Mouse (Mus musculus) neural tube, embryonic 12.5 days (tissue): ENCODE data around the gene Uhrf1. TPM values are rescaled to one million over a fixed set of nuclear protein-coding genes. Genes with fewer than 3 reads are reported as not detected.
A peak's percentile ranks its signal among the peaks of the same experiment; 100 is the strongest.
"Not testable (repeated sequence)": the region's sequence is repeated elsewhere in the genome, so short reads cannot be mapped to it uniquely, and the experiment has no call there.

Experiments used
- ATAC-seq: fragments of 200-750 bp; cut with Nextera tagmentation; 2 replicates; pipeline ENCODE4 v1.8.0; 2017; ENCODE audit warnings: low read depth, mild to moderate bottlenecking, moderate TSS enrichment, moderate library complexity; ENCODE audit not compliant: low FRiP score
- H3K27ac ChIP-seq: fragments of 300-500 bp; sonication (generic); 2 replicates; pipeline ENCODE4 v1.5.1; 2016
- H3K27me3 ChIP-seq: fragments of 300-500 bp; sonication (generic); replicated peaks from 2 replicates; pipeline ENCODE4 v1.6.1; 2016; ENCODE audit warnings: mild to moderate bottlenecking
- H3K36me3 ChIP-seq: fragments of 300-500 bp; sonication (generic); 2 replicates; pipeline ENCODE4 v1.6.1; 2016; ENCODE audit warnings: mild to moderate bottlenecking
- H3K4me1 ChIP-seq: fragments of 300-500 bp; sonication (generic); 2 replicates; pipeline ENCODE4 v1.6.1; 2016
- H3K4me2 ChIP-seq: fragments of 300-500 bp; sonication (generic); replicated peaks from 2 replicates; pipeline ENCODE4 v1.6.1; 2016; ENCODE audit warnings: mild to moderate bottlenecking
- H3K4me3 ChIP-seq: fragments of 300-500 bp; sonication (generic); 2 replicates; pipeline ENCODE4 v1.5.1; 2016
- H3K9ac ChIP-seq: fragments of 300-500 bp; sonication (generic); 2 replicates; pipeline ENCODE4 v1.6.1; 2016; ENCODE audit warnings: mild to moderate bottlenecking
- H3K9me3 ChIP-seq: fragments of 300-500 bp; sonication (generic); 2 replicates; pipeline ENCODE4 v1.6.1; 2016; ENCODE audit warnings: mild to moderate bottlenecking
- WGBS: fragments of 180-500 bp; shearing (Covaris S2); methylation state at CpG from one replicate; pipeline ENCODE4 v1.1.7; 2016; 5-methylcytosine and 5-hydroxymethylcytosine counted together
- polyA plus RNA-seq: library from polyadenylated mRNA; unstranded; fragments of >200 nt; fragmentation: Nextera tagmentation; extraction: Ambion mirVana; gene quantifications from 2 replicates; pipeline ENCODE4 v1.2.1, GENCODE M21; 2016

The Uhrf1 gene
- 94.7 and 95.2 TPM in 2 replicates for polyA plus RNA-seq

GRCm38 (mm10) chr17:56303160-56303846 lies at the start of gene Uhrf1:
Gene Uhrf1 (plus strand): TSS chr17:56303321.
- WGBS, result under 1% methylated on average over 43 of the region's 43 CpGs
- ATAC-seq, result peak; percentile 61
- H3K27me3 ChIP-seq, result no peaks in the 10 kb centered on the region
- H3K36me3 ChIP-seq, result peaks cover 6% of the 10 kb centered on the region; the same call in 1 of the 2 replicates
- peaks cover 38% of the 10 kb centered on the region for H3K4me1 ChIP-seq
- peak within 1 kb of the TSS; percentile 20; the same call in 1 of the 2 replicates for H3K27ac ChIP-seq
- peak within 1 kb of the TSS; percentile 79 for H3K4me3 ChIP-seq
- H3K9ac ChIP-seq, result peak within 1 kb of the TSS; percentile 71
- peak within 1 kb of the TSS; percentile 95 for H3K4me2 ChIP-seq
- H3K9me3 ChIP-seq, result no peaks in the 10 kb centered on the region

- Histone ChIP-seq H3K36me3 (peaks cover 17% of the 10 kb centered on the region), H3K27ac (no peak overlapping the region), H3K4me2 (no peak overlapping the region), H3K9me3 (no peaks in the 10 kb centered on the region), H3K4me1 (peaks cover 36% of the 10 kb centered on the region), H3K9ac (no peak overlapping the region), H3K27me3 (no peaks in the 10 kb centered on the region), H3K4me3 (no peak overlapping the region)
- 72% methylated on average over 4 of the region's 4 CpGs for WGBS
- no peak for ATAC-seq
Observed at GRCm38 (mm10) chr17:56254695-56255094, 48.4 kb upstream of the Uhrf1 start.

DNA sequence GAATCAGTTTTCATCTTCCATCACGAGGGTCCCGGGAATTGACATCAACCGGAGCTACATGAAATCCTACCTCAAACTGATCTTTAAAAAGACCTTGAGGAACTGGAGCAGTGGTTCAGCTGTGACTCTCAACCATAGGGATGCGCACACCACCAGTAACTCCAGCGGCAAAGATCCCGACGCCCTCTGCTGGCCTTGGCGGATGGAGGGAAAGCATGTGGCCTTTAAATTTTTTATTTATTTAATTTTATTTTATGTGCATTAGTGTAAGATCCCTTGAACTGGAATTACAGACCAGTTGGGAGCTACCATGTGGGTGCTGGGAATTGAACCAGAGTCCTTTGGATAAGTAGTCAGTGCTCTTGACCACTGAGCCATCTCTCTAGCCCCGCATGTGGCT lies 47.7 kb upstream of the Uhrf1 start:
- H3K4me1 ChIP-seq, result peaks cover 41% of the 10 kb centered on the region

GRCm38 (mm10) chr17:56255863-56256238 lies 47.3 kb upstream of the Uhrf1 start:
- peak overlapping the region; percentile 92 for H3K4me2 ChIP-seq
- peak overlapping the region; percentile 46; the same call in 1 of the 2 replicates for H3K9ac ChIP-seq
- ATAC-seq, result peak; percentile 94
- WGBS, result under 1% methylated on average over 32 of the region's 32 CpGs
- H3K27ac ChIP-seq, result peak overlapping the region; percentile 3; the same call in 1 of the 2 replicates
- H3K4me1 ChIP-seq, result peaks cover 41% of the 10 kb centered on the region
- H3K27me3 ChIP-seq, result no peaks in the 10 kb centered on the region
- H3K9me3 ChIP-seq, result no peaks in the 10 kb centered on the region
- H3K4me3 ChIP-seq, result peak overlapping the region; percentile 78
- peaks cover 29% of the 10 kb centered on the region for H3K36me3 ChIP-seq

More for the DNA sequence above, 47.7 kb upstream of the Uhrf1 start:
- Histone ChIP-seq H3K9me3 (no peaks in the 10 kb centered on the region), H3K27me3 (no peaks in the 10 kb centered on the region), H3K27ac (no peak overlapping the region), H3K4me3 (no peak overlapping the region), H3K4me2 (peak overlapping the region; percentile 92), H3K36me3 (peaks cover 25% of the 10 kb centered on the region), H3K9ac (no peak overlapping the region)
- ATAC-seq, result no peak
- 24% methylated on average over 9 of the region's 9 CpGs for WGBS

DNA sequence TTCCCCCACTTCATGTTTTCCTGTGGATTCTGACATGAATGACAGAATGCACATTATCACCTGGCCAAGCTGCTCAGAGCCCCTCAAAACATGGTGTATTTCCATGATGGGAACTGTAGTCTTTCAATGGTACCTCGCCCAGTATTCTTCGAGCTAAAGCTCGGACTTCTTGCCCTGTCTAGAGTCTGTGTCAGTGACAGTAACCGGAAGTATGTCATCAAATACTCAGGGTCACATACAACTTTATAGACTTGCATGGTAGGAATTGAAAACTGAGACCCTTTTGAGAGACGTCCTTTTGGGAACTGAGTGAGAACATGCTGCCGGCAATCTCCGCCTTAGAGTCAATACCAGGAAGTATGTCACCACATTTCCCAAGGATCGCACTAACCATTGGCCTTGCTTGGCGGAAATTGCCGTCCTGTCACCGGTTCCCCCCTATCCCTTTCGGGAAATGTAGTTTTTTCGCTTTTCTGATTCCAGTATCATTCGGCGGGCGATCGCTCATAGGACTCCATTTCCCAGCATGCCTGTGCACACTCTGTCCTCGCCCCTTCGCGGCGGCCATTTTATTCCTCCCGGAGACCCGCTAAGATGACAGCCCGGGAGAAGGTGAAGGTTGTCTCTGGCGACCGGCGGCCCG lies 46.8 kb upstream of the Uhrf1 start, which contains the start of gene Fem1a:
Fem1a (plus strand) TSS at position 572 of the 643 bp plus-strand sequence.
- peak; percentile 94 for ATAC-seq
- H3K4me2 ChIP-seq, result peak within 1 kb of the TSS; percentile 92
- H3K36me3 ChIP-seq, result peaks cover 34% of the 10 kb centered on the region
- H3K4me3 ChIP-seq, result peak within 1 kb of the TSS; percentile 78
- peaks cover 41% of the 10 kb centered on the region for H3K4me1 ChIP-seq
- under 1% methylated on average over 28 of the region's 28 CpGs for WGBS
- no peaks in the 10 kb centered on the region for H3K9me3 ChIP-seq
- H3K27ac ChIP-seq, result peak within 1 kb of the TSS; percentile 50
- no peaks in the 10 kb centered on the region for H3K27me3 ChIP-seq
- peak within 1 kb of the TSS; percentile 68 for H3K9ac ChIP-seq

- peak overlapping the region; percentile 78 for H3K4me3 ChIP-seq
- 0 out of 2 replicates have a peak overlapping the region, but pooled peaks have one; percentile 50 for H3K27ac ChIP-seq
- peak overlapping the region; percentile 92 for H3K4me2 ChIP-seq
- H3K9me3 ChIP-seq, result no peaks in the 10 kb centered on the region
- WGBS, result 13% methylated on average over 58 of the region's 58 CpGs
- peaks cover 44% of the 10 kb centered on the region for H3K36me3 ChIP-seq
- peaks cover 43% of the 10 kb centered on the region for H3K4me1 ChIP-seq
- H3K27me3 ChIP-seq, result no peaks in the 10 kb centered on the region
- ATAC-seq, result no peak
- peak overlapping the region; percentile 68 for H3K9ac ChIP-seq
Observed at GRCm38 (mm10) chr17:56257181-56257894, 45.8 kb upstream of the Uhrf1 start.

GRCm38 (mm10) chr17:56258269-56258668 lies 44.9 kb upstream of the Uhrf1 start:
- WGBS, result 94% methylated on average over 19 of the region's 19 CpGs
- not testable (repeated sequence) for H3K4me3 ChIP-seq, H3K27ac ChIP-seq, H3K27me3 ChIP-seq, H3K9me3 ChIP-seq, H3K9ac ChIP-seq, ATAC-seq
- Histone ChIP-seq H3K36me3 (peaks cover 52% of the 10 kb centered on the region), H3K4me2 (peak overlapping the region; percentile 92), H3K4me1 (peaks cover 43% of the 10 kb centered on the region)

GRCm38 (mm10) chr17:56258812-56259211 lies 44.3 kb upstream of the Uhrf1 start:
- H3K27me3 ChIP-seq, H3K4me3 ChIP-seq, ATAC-seq, H3K9me3 ChIP-seq, H3K27ac ChIP-seq: not testable (repeated sequence)
- H3K36me3 ChIP-seq, result peaks cover 52% of the 10 kb centered on the region
- 89% methylated on average over 2 of the region's 2 CpGs for WGBS
- peaks cover 43% of the 10 kb centered on the region for H3K4me1 ChIP-seq
- 0 out of 2 replicates have a peak overlapping the region, but pooled peaks have one; percentile 26 for H3K9ac ChIP-seq
- peak overlapping the region; percentile 92 for H3K4me2 ChIP-seq

DNA sequence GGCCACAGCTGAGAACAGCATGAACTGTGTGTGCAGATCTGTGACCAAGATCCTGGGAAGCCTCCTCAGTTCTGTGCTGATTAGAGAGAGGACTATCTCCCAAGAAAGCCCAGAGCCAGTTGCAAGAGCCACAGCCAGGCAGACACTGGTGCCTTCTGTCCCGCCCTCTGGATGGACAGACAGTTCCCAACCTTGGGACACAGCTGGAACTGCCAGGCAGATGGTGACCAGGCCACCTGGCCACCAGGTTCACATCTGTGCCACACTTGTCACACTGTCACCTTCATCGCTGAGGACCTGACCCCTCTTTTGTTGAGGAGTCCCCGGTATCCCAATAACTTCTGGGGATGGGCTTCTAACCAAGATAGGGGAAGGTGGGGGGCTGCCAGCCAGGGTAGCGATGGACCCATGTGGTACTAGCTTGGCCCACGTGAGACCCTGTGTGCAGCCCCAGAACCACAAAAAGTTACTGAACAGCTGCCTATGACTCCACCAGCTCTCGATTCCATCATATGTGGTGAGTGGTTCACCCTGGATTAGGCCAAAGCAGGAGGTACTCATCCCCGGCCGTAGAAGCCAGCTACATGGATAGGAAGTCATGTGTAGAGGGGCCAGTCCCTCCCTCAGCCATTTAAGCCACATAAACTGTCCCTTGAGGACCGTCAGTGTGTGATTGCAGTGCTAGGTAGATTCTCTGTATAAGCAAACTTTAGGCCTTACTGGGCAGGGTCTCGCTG lies 43.7 kb upstream of the Uhrf1 start:
- Histone ChIP-seq H3K9me3 (no peaks in the 10 kb centered on the region), H3K27ac (no peak overlapping the region), H3K4me3 (no peak overlapping the region), H3K4me2 (peak overlapping the region; percentile 92; the same call in 1 of the 2 replicates), H3K36me3 (peaks cover 52% of the 10 kb centered on the region), H3K27me3 (no peaks in the 10 kb centered on the region), H3K9ac (0 out of 2 replicates have a peak overlapping the region, but pooled peaks have one; percentile 26), H3K4me1 (peaks cover 43% of the 10 kb centered on the region)
- ATAC-seq, result no peak
- WGBS, result 93% methylated on average over 10 of the region's 10 CpGs

DNA sequence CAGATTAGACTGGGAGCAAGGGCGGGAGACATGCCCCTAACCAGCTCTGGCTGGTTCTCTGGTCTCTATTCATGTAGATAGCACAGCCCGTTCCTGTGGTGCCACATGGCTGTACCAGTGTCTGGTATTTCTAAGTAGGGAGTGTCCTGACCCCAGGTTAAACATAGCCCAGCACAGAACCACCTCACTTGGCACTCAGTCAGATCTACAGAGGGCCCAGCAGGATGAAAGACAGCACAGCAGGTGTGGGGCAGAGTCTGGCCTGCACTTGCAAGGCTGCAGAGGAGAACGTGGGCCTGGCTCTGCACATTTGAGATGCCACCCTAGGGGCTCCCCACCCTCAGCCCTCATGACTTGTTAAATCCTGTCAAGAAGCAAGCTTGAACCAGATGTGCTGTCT lies 42.0 kb upstream of the Uhrf1 start:
- Histone ChIP-seq H3K36me3 (peaks cover 60% of the 10 kb centered on the region), H3K4me3 (no peak overlapping the region), H3K9ac (no peak overlapping the region), H3K27ac (no peak overlapping the region), H3K4me2 (no peak overlapping the region), H3K27me3 (no peaks in the 10 kb centered on the region), H3K4me1 (peaks cover 43% of the 10 kb centered on the region), H3K9me3 (no peaks in the 10 kb centered on the region)
- no peak for ATAC-seq
- WGBS, result 83% methylated on average over 3 of the region's 3 CpGs

- 89% methylated on average over 3 of the region's 3 CpGs for WGBS
- Histone ChIP-seq H3K27me3 (no peaks in the 10 kb centered on the region), H3K36me3 (peaks cover 60% of the 10 kb centered on the region), H3K4me1 (peaks cover 38% of the 10 kb centered on the region), H3K4me2 (no peak overlapping the region), H3K4me3 (no peak overlapping the region), H3K9me3 (no peaks in the 10 kb centered on the region), H3K9ac (no peak overlapping the region), H3K27ac (no peak overlapping the region)
- ATAC-seq, result no peak
Observed at GRCm38 (mm10) chr17:56262645-56263094, 40.5 kb upstream of the Uhrf1 start.
